Mouse (Mus musculus) embryo, embryonic 10 days (tissue): Measurements from ENCODE around the gene 5730522E02Rik.

Experiments used
- DNase-seq: peaks from one replicate; pipeline ENCODE4 v3.0.0-alpha.2; 2015; ENCODE audit warnings: low spot score

The 5730522E02Rik gene

DNA sequence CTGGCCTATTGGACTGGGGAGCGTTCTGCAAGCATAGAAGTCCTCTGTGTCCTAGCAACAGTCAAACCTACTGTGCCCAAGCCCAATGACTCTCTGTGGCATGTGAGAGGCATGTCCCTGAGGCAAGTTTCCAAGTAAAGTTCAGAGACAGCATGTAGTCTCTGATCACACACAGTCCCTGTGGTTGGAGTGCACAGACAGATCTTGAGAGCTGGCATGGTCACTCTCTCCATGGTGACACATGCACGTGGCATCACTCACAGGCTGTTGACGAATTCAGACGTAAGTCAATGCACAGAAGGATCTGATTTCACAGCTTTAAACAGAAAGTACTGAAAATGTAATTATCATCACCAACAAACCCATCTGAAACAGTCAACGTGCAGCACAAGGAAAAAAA is 210.8 kb downstream of the 5730522E02Rik start:
- no peak for DNase-seq

DNA sequence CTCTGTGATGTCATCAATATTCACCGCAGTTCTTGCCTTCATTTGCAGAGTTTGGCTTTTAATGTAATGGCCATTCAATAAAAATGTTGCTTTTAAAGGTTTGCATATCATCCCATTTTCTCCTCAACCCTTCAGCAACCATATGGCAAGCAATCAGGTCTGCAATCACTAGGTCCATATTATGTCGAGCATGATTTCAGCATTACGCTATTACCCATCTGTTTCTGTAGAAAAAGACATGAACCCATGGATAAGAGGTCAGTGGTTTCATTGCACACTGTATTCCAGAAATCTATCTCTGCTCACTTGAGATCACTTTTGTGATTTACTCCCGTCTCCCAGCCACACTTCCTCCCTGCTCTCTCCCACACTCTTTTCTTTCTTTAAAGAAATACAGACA is 213.1 kb downstream of the 5730522E02Rik start:
- DNase-seq: no peak

DNA sequence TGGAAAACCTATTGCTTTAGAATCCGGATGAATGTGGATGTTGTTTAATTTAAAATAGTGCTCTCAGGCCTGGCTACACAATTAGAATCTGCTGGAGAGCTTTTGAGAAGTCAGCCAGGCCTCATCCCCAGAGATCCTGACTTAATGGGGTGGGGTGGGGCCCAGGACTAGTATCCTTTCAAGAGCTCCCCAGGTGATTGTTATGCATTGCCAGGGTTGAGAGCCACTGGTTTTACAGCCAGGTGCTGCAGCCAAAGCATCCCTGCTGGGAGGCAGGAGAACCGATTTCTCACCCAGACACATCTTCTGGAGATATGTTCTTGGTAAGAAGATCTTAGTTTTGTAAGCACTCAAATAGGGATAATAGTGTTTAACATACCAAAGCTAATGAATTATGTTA is 216.4 kb downstream of the 5730522E02Rik start:
- no peak for DNase-seq

DNA sequence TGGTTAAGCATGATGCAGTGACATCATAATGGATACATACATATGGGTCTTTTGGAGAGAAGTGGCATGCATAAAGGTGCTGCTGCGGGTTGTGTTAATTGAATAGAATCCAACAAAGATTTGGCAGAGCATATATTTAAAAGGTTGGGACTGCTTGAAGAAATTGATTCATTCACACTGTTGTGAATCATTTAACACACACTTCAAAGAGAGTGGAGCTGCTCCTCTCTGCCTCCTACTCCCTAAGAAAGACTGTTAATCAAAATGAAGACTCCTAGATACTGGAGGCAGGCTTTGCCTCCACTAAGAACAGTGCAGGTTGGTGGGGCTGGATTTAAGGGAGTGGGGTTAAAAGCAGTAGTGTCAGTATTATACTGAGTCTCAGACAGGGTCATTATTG is 218.3 kb downstream of the 5730522E02Rik start:
- no peak for DNase-seq

DNA sequence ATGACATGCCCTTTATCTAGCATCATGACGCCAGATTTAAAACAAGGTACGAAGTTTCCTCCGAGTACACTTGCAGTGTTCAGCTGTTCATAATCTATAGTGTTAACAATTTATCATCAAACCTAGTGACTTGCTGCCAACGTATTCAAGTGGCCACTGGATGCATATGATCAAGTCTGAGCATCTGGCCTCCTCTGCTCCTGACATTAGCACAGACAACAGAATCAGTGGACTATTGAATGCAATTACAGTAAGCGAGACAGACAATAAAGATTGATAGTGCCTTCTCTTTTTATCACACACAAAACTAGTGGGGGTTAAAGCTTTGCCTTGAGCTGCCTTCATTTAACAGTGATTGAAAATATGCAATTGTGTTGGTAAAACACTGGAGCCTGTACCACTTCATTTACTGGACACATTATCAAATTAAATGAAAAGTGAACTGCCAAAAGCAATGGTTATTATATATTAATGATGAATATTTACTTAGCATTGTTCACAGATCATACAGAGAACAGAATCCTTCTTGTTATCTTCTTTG is 231.8 kb downstream of the 5730522E02Rik start:
- no peak for DNase-seq

DNA sequence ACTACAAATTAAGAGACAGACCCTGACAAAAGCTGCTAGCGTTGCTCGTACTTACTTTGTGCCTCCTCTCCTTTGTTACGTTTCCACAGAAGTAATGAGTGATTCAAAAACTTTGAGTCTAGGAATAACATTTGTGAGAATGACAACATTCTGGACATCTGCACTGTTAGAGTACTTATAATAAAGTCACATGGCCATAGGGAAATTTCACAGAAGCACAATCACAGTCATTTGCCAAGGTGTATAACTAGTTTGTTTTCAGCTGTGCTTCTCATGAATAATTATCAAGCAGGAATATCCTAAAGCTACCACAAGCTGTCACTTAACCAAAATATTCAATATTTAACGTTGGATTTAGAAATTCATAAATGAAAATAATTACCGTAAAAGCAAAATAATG is 269.1 kb downstream of the 5730522E02Rik start:
- DNase-seq: no peak

DNA sequence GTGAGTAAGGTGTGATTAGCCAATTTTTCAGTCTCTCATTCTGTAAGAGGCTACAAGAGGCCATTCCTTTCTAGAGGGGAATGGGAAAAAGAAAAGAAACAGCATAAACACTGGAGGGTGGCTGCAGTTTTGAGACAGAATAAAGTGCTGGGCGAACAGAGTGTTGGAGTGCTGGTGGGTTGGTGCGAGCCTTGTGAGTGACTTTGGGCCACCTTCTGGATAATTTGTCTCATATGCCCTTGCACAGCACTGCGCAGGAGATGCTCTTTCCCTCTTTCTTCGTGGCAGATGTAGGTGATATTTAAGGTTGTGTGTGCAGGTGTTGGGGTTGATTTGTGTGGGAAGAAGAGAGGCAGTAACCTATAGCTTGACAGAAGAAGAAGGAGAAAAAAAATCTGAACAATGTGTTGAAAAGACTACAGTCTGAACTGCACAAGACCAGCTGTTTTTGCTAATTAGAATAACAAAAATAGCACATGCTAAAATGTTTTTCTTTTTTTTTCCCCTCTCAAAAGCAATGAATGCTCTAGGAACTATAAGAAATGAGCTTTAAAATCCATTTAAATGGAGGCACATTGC is 269.8 kb downstream of the 5730522E02Rik start:
- no peak for DNase-seq

DNA sequence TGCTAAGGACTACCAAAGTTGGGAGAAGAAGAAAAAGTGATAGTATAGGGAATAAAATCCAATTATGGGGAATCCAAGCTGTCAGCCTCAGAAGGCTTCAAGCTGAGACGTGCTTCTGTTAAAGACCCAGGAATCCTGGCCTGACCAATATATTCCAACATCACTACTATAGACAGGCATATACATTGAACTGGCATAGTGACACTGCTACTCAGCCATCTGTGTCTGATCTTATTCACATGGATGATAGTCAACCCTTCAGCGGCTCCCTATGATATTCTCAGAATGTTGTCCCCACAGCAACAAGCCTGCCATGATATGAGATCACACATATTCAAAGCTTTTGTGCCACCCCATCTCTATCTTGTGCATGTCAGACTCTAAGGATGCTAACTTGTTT is 284.3 kb downstream of the 5730522E02Rik start:
- no peak for DNase-seq

DNA sequence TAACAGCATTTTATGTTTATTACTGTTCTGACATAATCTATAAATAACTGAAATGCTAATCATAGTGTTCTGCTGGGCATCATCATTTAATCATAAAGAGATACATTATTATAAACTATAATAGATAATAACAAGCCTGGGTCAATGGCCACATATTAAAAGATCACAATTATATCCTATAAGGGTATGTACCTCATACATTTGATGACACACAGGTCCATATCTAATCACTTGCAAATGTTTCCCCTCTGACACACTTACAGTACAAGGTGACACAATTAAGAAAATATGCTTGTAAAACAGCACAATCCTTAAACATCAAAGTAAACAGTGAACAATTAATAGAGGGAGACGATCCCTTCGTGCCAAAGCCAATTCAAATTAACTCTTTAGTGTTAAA is 308.2 kb downstream of the 5730522E02Rik start:
- no peak for DNase-seq

DNA sequence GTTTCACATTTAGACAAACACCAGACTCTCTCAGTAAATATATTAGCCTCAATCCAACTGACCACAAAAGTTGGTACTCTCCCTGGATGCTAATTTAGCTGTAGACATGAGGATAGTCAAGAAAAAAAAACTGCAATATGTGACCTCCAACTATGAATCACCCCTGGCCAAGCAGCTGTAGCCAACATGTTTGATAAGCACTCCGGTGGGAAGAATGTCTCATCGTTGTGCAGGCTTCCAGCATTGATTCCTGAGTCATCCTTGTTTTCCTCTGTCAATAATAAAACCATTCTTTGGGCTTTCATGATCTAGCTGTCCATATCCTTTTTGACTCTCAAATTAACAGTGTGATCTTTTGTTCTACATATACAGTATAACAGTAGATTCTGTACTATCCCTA is 308.9 kb downstream of the 5730522E02Rik start:
- no peak for DNase-seq

DNA sequence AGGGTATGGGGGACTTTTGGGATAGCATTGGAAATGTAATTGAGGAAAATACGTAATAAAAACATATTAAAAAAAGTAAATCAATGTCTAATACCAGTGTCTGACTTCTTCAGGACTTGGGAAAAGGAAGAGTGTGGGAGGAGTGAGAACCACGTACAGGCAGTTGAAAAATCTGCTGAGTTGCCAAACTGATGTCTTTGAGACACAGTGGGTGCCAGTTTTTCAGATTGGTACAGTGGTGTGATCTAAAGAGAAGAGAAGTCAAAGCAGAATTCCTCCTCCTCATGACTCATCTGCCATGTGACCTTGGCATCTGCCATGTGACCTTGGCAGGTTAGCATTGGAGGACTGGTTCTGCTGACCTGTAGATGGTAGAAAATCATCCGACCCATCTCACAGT is 316.7 kb downstream of the 5730522E02Rik start:
- DNase-seq: no peak

DNA sequence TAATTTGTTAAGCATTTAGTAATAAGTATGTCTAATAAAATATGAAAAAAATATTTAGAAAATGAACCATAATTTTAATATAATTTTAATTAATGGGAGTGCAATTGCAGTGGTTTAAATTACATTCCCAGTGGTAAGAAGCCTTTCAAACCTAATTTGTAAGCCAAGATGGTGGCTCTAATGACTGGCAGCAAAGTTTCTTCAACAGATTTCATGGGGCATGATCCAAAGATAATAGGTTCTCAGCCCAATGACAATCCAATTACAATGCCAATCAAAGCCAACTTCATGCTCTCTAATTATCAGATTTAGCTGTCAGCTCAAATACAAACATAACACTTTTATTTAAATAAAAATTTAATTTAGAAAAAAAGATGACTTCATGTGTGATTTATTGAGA is 337.6 kb downstream of the 5730522E02Rik start:
- DNase-seq: no peak

DNA sequence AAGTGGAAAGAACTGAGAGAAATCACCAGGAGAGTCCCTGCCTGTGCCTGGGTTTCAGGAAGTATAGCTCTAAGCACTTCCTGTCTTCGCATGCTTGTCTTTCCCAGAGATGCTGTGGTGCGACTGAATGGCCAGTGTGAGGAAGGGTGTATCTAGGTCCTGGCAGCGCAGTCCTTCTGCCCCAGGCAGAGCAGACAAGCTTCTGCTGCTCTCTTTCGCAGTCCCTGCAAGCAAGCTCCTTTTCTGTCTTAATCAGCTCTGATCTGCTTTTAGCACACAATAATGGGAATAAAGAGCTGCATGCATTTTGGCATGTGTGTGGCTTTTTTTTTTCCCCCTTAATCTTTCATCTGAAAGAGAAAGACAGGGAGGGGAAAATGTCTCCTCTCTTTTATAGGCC is 338.2 kb downstream of the 5730522E02Rik start:
- peak; percentile 28 for DNase-seq

DNA sequence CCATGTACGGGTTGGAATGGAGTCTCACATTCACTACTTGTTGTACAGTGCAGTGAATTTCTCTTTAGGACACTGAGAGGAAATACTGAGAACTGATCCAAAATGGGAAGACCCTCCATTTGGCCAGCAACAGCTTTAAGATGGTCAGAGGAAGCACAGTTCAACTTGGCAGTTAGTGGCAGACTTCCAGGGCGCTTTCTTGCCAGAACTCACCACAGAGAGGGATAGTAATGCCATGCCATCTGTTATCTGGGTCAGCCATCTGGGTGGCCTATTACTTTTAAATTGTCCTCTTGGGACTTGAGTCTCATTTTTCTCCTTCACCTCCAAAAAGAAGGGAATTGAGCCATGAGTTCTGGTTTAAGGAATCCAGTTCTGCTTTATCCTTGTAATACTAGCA is 344.3 kb downstream of the 5730522E02Rik start:
- DNase-seq: no peak

DNA sequence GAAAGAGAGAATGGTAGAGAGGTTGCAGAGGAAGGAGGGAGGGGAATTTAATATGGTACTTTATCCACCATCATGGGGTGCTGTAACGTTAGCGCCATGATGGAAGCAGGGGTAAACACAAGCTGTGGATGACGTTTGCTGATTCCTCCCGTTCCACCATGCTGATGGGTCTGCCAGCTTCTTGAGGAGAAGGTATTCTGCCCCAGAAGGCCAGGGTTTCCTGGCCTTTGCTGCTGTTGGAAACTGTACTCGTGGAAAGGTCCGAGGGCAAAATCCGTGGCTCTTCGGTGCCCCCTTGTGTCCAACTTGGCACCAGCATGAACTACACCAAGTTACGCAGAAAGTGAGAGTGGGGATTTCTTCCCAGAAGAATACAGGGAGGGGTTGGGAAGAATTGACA is 347.9 kb downstream of the 5730522E02Rik start:
- peak; percentile 81 for DNase-seq

DNA sequence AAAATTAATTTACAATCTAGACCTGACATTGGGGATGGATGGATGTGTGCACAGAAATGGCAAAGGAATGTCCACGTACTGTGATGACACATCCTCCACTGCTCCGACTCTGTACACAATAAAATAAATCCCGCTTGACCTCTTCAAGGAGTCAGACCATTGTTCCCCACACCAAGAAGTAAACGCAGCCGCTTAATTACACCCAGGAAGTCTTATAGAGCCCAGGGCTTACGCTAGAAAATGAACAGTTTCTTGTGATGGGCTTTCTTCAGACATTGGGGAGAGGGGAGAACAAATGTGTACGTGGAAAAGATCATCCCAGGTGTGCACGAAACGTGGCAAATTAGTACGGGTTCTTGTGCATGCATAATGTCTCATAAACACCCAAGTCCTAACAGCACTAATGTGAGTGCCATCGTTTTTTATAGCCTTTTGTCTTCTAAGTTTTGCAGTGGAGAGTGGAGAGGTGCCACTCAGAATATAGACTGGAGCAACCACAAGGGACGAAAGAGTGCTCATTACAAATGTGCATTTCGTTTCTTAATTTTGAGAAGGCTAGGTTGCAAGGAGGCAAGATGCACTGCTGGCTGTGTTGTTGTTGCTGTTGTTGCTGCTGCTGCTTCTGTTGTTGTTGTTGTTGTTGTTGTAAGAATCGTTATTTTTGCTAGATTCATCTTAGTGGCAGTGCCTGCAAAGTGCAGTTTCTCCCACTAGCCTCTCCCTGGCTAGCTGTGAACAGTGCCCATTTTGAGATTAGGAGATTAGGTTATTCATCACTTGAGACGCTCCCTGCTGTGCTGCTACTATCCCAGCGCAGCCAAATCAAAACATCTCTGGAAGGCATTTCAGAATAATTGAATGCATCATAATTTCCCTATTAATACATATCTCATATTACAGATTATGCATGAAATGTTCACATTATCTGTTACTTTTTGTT is 353.7 kb downstream of the 5730522E02Rik start:
- no peak for DNase-seq

DNA sequence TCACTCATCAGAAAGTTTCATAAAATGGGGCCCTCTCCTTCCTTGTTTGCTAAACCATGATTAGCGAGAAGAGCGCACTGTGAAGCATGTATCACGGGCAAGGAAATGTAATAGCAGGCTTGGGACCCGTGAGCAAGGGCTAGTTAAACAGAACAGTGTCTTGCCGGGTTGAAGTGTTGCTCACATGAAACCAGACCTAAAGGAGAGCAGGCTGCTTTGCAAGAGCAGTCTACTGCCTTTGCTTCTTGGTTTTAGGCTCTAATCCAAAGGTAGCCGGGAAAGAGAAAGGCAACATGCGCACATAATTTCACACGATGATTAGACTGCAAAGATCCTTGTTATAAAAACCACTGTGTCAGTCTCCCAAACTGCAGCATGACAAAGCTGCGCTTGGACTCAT is 354.8 kb downstream of the 5730522E02Rik start:
- no peak for DNase-seq

DNA sequence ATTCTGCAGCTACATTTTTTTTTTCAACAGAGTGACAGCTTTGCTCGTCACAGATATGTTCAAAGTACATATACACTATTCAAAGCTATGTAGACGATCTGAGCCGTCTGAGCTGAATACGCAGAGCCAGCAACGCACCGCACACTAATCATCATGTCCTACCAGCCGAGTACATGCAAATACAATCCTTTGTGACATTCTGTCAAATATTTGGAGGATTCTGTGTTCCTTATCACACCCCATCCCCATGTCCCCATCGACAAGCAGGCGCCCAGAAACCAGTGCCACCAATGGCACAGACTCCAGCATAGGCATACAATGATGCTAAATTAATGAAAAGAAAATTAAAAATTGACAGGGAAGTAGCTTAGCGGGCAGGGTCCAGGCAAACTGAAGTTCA is 356.3 kb downstream of the 5730522E02Rik start:
- DNase-seq: no peak

DNA sequence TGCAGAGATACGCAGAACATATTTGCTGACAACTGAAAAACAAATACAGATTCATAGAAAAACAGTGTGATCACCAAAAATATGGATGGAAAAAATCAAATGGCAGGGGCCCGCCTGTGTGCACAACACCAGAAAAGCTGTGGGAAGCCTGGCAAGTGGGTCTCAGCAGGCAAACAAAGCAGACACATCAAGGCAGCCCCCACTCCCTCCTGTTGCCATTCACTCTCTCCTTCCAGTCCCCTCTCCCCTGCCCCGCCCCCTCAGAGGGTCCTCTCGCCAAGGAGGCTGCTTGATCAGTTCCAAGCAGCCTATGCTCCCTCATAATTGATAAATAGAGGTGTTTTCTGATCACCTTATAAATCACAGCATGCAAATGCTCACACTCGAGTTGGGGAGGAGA is 357.5 kb downstream of the 5730522E02Rik start:
- no peak for DNase-seq

DNA sequence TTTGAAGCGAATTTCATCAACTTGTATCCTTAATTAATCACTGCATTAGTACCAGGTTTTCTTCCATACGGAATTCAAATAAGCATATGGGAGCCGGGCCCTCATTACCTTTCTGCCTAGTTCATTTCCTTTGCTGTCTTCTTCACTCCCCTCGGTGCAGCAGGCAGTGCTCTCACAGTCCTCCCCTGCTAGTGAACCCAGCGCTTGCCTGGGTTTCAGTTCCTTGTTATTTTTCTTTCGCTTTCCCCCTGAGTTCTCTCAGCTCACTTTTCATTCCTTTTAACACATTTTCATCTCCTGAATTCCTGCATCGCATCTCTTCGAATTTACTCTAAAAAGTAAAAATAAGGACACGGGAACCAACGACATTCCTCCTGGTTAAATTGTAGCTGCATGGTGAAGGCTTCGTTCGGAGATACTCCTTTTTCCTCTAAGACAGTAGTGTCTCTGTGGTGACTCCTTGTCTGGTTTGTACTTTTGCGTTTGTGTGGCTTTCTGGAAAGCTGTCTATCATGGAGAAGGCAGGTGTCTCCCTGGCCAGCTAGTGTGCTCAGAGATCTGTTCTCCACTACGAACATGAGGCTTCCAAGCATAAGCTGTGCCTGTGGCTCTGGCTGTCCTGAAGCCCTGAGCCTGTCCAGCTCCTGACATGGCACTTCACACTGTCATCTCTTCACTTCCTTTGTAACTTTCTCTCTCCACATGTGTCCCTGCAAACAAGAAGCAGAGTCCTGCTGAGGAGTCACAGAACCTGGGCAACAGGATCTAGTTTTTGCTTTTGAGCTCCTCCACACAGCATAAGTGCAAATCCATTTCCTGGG is 361.5 kb downstream of the 5730522E02Rik start:
- DNase-seq: no peak

DNA sequence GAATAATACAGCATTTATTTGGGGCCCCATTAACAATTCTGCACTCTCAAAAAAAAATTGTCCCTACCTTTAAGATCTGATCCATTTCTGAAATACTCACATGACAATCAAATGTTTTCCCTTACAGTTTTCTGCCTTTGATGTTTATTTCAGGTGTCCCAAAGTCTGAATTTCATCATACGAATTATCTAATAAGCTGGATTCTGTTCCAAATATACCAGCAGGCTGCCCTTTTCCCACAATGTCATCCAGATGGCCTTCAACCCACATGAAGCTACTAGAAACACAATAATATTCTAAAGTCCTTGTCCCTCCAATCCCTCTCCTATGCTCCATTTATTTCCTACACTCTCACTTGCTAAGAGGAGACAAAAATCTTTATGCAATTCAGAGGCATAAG is 372.1 kb downstream of the 5730522E02Rik start:
- DNase-seq: no peak

DNA sequence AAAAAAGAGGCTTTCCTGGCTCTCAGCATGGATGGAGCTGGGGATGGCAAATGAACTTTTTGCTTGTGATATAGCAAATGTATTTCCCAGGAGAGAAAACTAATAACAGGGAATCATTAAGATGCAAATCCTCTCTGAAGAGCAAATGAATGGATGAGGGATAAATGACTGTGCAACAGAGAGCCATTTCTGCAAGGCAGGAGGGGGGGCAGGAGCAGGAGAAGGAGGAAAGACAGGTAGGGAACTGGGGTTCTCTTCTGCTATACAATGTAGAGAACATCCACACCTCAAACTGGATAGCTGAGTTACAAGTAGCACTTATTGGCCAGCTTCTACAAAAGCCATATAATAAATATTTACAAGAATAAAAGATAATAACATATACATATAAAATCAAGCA is 390.8 kb downstream of the 5730522E02Rik start:
- DNase-seq: no peak

DNA sequence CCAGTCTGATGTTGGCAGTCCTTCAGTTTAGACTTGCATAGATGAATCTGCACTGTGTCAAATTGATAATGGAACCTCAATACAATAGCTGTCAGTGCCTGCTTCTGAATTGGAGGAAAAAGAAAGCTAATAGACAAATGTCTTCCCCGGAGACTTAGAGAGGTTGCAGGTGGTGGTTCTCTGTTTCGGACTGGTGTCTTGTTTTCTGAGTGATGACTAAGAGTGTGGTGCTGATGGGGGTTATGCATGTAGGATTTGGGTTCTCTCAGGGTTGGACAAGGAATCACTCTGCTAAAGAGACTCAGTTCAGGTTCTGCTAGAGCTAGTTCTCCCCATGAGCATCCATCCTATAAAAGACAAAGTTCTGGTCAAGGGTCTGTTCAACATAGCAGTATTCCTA is 397.1 kb downstream of the 5730522E02Rik start:
- no peak for DNase-seq
